Mouse (Mus musculus) ES-E14 (cell line): Measurements from ENCODE around the gene Plxna1.
A peak's percentile ranks its signal among the peaks of the same experiment; 100 is the strongest.

Experiments used
- CHD2 ChIP-seq: IDR thresholded peaks from 2 replicates; pipeline ENCODE4 v1.6.1; 2014; ENCODE audit warnings: mild to moderate bottlenecking, low read depth, low read length, inconsistent platforms
- HCFC1 ChIP-seq: IDR thresholded peaks from 2 replicates; pipeline ENCODE4 v1.6.1; 2012; ENCODE audit warnings: low read length, inconsistent platforms, borderline replicate concordance; ENCODE audit not compliant: insufficient read depth
- MAFK ChIP-seq: IDR thresholded peaks from 2 replicates; pipeline ENCODE4 v1.6.1; 2014; ENCODE audit warnings: mild to moderate bottlenecking, low read depth, low read length, inconsistent platforms; ENCODE audit not compliant: insufficient read depth
- ZC3H11A ChIP-seq: IDR thresholded peaks from 2 replicates; pipeline ENCODE4 v1.6.1; 2012; ENCODE audit warnings: low read depth, mild to moderate bottlenecking, inconsistent platforms, low read length, borderline replicate concordance
- ZNF384 ChIP-seq: IDR thresholded peaks from 2 replicates; pipeline ENCODE4 v1.6.1; 2012; ENCODE audit warnings: low read depth, low read length, inconsistent platforms

GRCm38 (mm10) chr6:89283095-89283494, 79.3 kb downstream of the Plxna1 start:
- TF ChIP-seq MAFK, result no peak
- peak; percentile 6; the same call in 1 of the 2 replicates for TF ChIP-seq ZC3H11A
- no peak for TF ChIP-seq CHD2
- TF ChIP-seq HCFC1, result no peak
- no peak for TF ChIP-seq ZNF384
